Mouse (Mus musculus): ENCODE measurements at regions not wholly inside any gene's neighbourhood (a gene's known extent, or its start where the extent isn't known, plus 50 kb on each side); places are given as distances from the start of the nearest gene placed in this dataset.

GRCm38 (mm10) chr1:119364901-119365300 is 57.1 kb downstream of the Inhbb start:
- no peak overlapping the region for H3K4me3 ChIP-seq (ENCODE audit: insufficient read depth, low read length)
- TF ChIP-seq POLR2A (IDR thresholded peaks at IDR 0.05; ENCODE audit: extremely low read depth, insufficient read depth, low read length) (no peak), CTCF (IDR thresholded peaks at IDR 0.05; ENCODE audit: extremely low read depth, insufficient read depth, low read length) (no peak)
- no peak overlapping the region for H3K27ac ChIP-seq (ENCODE audit: insufficient read depth, low read length)
- no peaks in the 10 kb centered on the region for H3K4me1 ChIP-seq (ENCODE audit: control insufficient read depth, insufficient read depth, low read length)

GRCm38 (mm10) chr1:119358096-119358495 is 64.0 kb downstream of the Inhbb start:
- no peaks in the 10 kb centered on the region for H3K4me1 ChIP-seq (ENCODE audit: control insufficient read depth, insufficient read depth, low read length)
- H3K4me3 ChIP-seq (ENCODE audit: insufficient read depth, low read length) = no peak overlapping the region
- TF ChIP-seq CTCF (IDR thresholded peaks at IDR 0.05; ENCODE audit: extremely low read depth, insufficient read depth, low read length) = no peak
- no peak for TF ChIP-seq POLR2A (IDR thresholded peaks at IDR 0.05; ENCODE audit: extremely low read depth, insufficient read depth, low read length)
- no peak overlapping the region for H3K27ac ChIP-seq (ENCODE audit: insufficient read depth, low read length)

- H3K4me3 ChIP-seq (ENCODE audit: insufficient read depth, low read length) = no peak overlapping the region
- TF ChIP-seq POLR2A (IDR thresholded peaks at IDR 0.05; ENCODE audit: extremely low read depth, insufficient read depth, low read length) (no peak), CTCF (IDR thresholded peaks at IDR 0.05; ENCODE audit: extremely low read depth, insufficient read depth, low read length) (no peak)
- no peak overlapping the region for H3K27ac ChIP-seq (ENCODE audit: insufficient read depth, low read length)
- no peaks in the 10 kb centered on the region for H3K4me1 ChIP-seq (ENCODE audit: control insufficient read depth, insufficient read depth, low read length)
These were observed 65.1 kb downstream of the Inhbb start for GRCm38 (mm10) chr1:119356916-119357315.

- H3K27ac ChIP-seq (ENCODE audit: insufficient read depth, low read length) = no peak overlapping the region
- no peak for TF ChIP-seq CTCF (IDR thresholded peaks at IDR 0.05; ENCODE audit: extremely low read depth, insufficient read depth, low read length)
- no peak for TF ChIP-seq POLR2A (IDR thresholded peaks at IDR 0.05; ENCODE audit: extremely low read depth, insufficient read depth, low read length)
- H3K4me3 ChIP-seq (ENCODE audit: insufficient read depth, low read length) = no peak overlapping the region
- no peaks in the 10 kb centered on the region for H3K4me1 ChIP-seq (ENCODE audit: control insufficient read depth, insufficient read depth, low read length)
These were observed 66.6 kb downstream of the Inhbb start for GRCm38 (mm10) chr1:119355456-119355855.

- H3K4me3 ChIP-seq (ENCODE audit: insufficient read depth, low read length) = no peak overlapping the region
- no peak for TF ChIP-seq POLR2A (IDR thresholded peaks at IDR 0.05; ENCODE audit: extremely low read depth, insufficient read depth, low read length)
- no peak for TF ChIP-seq CTCF (IDR thresholded peaks at IDR 0.05; ENCODE audit: extremely low read depth, insufficient read depth, low read length)
- H3K27ac ChIP-seq (ENCODE audit: insufficient read depth, low read length) = no peak overlapping the region
- H3K4me1 ChIP-seq (ENCODE audit: control insufficient read depth, insufficient read depth, low read length) = no peaks in the 10 kb centered on the region
These were observed 70.5 kb downstream of the Inhbb start for GRCm38 (mm10) chr1:119351567-119351966.

- no peak overlapping the region for H3K4me3 ChIP-seq (ENCODE audit: insufficient read depth, low read length)
- H3K4me1 ChIP-seq (ENCODE audit: control insufficient read depth, insufficient read depth, low read length) = no peaks in the 10 kb centered on the region
- no peak overlapping the region for H3K27ac ChIP-seq (ENCODE audit: insufficient read depth, low read length)
- TF ChIP-seq POLR2A (IDR thresholded peaks at IDR 0.05; ENCODE audit: extremely low read depth, insufficient read depth, low read length) (no peak), CTCF (IDR thresholded peaks at IDR 0.05; ENCODE audit: extremely low read depth, insufficient read depth, low read length) (no peak)
These were observed 71.2 kb downstream of the Inhbb start for GRCm38 (mm10) chr1:119350846-119351245.

GRCm38 (mm10) chr1:119350296-119350695 is 71.8 kb downstream of the Inhbb start:
- no peak for TF ChIP-seq POLR2A (IDR thresholded peaks at IDR 0.05; ENCODE audit: extremely low read depth, insufficient read depth, low read length)
- no peak for TF ChIP-seq CTCF (IDR thresholded peaks at IDR 0.05; ENCODE audit: extremely low read depth, insufficient read depth, low read length)
- Histone ChIP-seq H3K4me3 (ENCODE audit: insufficient read depth, low read length) (no peak overlapping the region), H3K4me1 (ENCODE audit: control insufficient read depth, insufficient read depth, low read length) (no peaks in the 10 kb centered on the region), H3K27ac (ENCODE audit: insufficient read depth, low read length) (no peak overlapping the region)

- no peak overlapping the region for H3K4me3 ChIP-seq (ENCODE audit: insufficient read depth, low read length)
- no peak overlapping the region for H3K27ac ChIP-seq (ENCODE audit: insufficient read depth, low read length)
- H3K4me1 ChIP-seq (ENCODE audit: control insufficient read depth, insufficient read depth, low read length) = no peaks in the 10 kb centered on the region
- TF ChIP-seq CTCF (IDR thresholded peaks at IDR 0.05; ENCODE audit: extremely low read depth, insufficient read depth, low read length) (no peak), POLR2A (IDR thresholded peaks at IDR 0.05; ENCODE audit: extremely low read depth, insufficient read depth, low read length) (no peak)
These were observed 73.4 kb downstream of the Inhbb start for GRCm38 (mm10) chr1:119348456-119349208.

- Histone ChIP-seq H3K4me1 (ENCODE audit: control insufficient read depth, insufficient read depth, low read length) (no peaks in the 10 kb centered on the region), H3K4me3 (ENCODE audit: insufficient read depth, low read length) (no peak overlapping the region), H3K27ac (ENCODE audit: insufficient read depth, low read length) (no peak overlapping the region)
- TF ChIP-seq CTCF (IDR thresholded peaks at IDR 0.05; ENCODE audit: extremely low read depth, insufficient read depth, low read length) (no peak), POLR2A (IDR thresholded peaks at IDR 0.05; ENCODE audit: extremely low read depth, insufficient read depth, low read length) (no peak)
These were observed 74.3 kb downstream of the Inhbb start for GRCm38 (mm10) chr1:119347749-119348148.

- TF ChIP-seq CTCF (IDR thresholded peaks at IDR 0.05; ENCODE audit: extremely low read depth, insufficient read depth, low read length) (no peak), POLR2A (IDR thresholded peaks at IDR 0.05; ENCODE audit: extremely low read depth, insufficient read depth, low read length) (no peak)
- no peak overlapping the region for H3K4me3 ChIP-seq (ENCODE audit: insufficient read depth, low read length)
- H3K4me1 ChIP-seq (ENCODE audit: control insufficient read depth, insufficient read depth, low read length) = no peaks in the 10 kb centered on the region
- no peak overlapping the region for H3K27ac ChIP-seq (ENCODE audit: insufficient read depth, low read length)
These were observed 75.4 kb downstream of the Inhbb start for GRCm38 (mm10) chr1:119346634-119347155.
